Mouse (Mus musculus): Measurements from ENCODE around the gene Amd1. TPM values are rescaled to one million over a fixed set of nuclear protein-coding genes. Genes with fewer than 3 reads are reported as not detected.
"Not testable (repeated sequence)": the region's sequence is repeated elsewhere in the genome, so short reads cannot be mapped to it uniquely, and the experiment has no call there.

Amd1 gene
- polyA plus RNA-seq, 1 experiment from 2014 or later, result 43.2 TPM

GRCm38 (mm10) chr10:40330262-40330661, 28.3 kb upstream of the Amd1 start:
- Histone ChIP-seq H3K27ac (replicated peaks) (no peak overlapping the region), H3K4me3 (no peak overlapping the region), H3K9me3 (no peaks in the 10 kb centered on the region), H3K9ac (replicated peaks) (no peak overlapping the region), H3K4me1 (no peaks in the 10 kb centered on the region), H3K36me3 (no peaks in the 10 kb centered on the region), H3K4me2 (replicated peaks) (no peak overlapping the region), H3K27me3 (no peaks in the 10 kb centered on the region)
- WGBS, result 81% methylated on average over 1 of the region's 1 CpGs
- ATAC-seq (replicated peaks), result no peak

GRCm38 (mm10) chr10:40328004-40328551, 26.1 kb upstream of the Amd1 start:
- no peaks in the 10 kb centered on the region for H3K27me3 ChIP-seq
- no peak overlapping the region for H3K4me2 ChIP-seq (replicated peaks)
- H3K9ac ChIP-seq (replicated peaks), result no peak overlapping the region
- H3K4me3 ChIP-seq, result no peak overlapping the region
- H3K4me1 ChIP-seq, result no peaks in the 10 kb centered on the region
- no peaks in the 10 kb centered on the region for H3K36me3 ChIP-seq
- 89% methylated on average over 9 of the region's 9 CpGs for WGBS
- H3K27ac ChIP-seq (replicated peaks), result no peak overlapping the region
- no peak for ATAC-seq (replicated peaks)
- no peaks in the 10 kb centered on the region for H3K9me3 ChIP-seq

- Histone ChIP-seq H3K4me3 (no peak overlapping the region), H3K27me3 (no peaks in the 10 kb centered on the region), H3K4me2 (replicated peaks) (no peak overlapping the region), H3K36me3 (no peaks in the 10 kb centered on the region), H3K9ac (replicated peaks) (no peak overlapping the region), H3K9me3 (no peaks in the 10 kb centered on the region), H3K27ac (replicated peaks) (no peak overlapping the region), H3K4me1 (no peaks in the 10 kb centered on the region)
- WGBS, result 92% methylated on average over 10 of the region's 10 CpGs
- no peak for ATAC-seq (replicated peaks)
Observed at GRCm38 (mm10) chr10:40320306-40320705, 18.3 kb upstream of the Amd1 start.

GRCm38 (mm10) chr10:40316841-40317585, 15.0 kb upstream of the Amd1 start:
- H3K4me3 ChIP-seq, result no peak overlapping the region
- no peak overlapping the region for H3K27ac ChIP-seq (replicated peaks)
- H3K9me3 ChIP-seq, result no peaks in the 10 kb centered on the region
- no peak for ATAC-seq (replicated peaks)
- no peaks in the 10 kb centered on the region for H3K36me3 ChIP-seq
- no peaks in the 10 kb centered on the region for H3K27me3 ChIP-seq
- no peak overlapping the region for H3K4me2 ChIP-seq (replicated peaks)
- no peaks in the 10 kb centered on the region for H3K4me1 ChIP-seq
- 62% methylated on average over 7 of the region's 7 CpGs for WGBS
- no peak overlapping the region for H3K9ac ChIP-seq (replicated peaks)

- Histone ChIP-seq H3K4me1 (no peaks in the 10 kb centered on the region), H3K36me3 (no peaks in the 10 kb centered on the region), H3K9ac (replicated peaks) (no peak overlapping the region), H3K27ac (replicated peaks) (no peak overlapping the region), H3K9me3 (no peaks in the 10 kb centered on the region), H3K4me2 (replicated peaks) (no peak overlapping the region), H3K27me3 (no peaks in the 10 kb centered on the region), H3K4me3 (no peak overlapping the region)
- ATAC-seq (replicated peaks), result no peak
- 89% methylated on average over 4 of the region's 4 CpGs for WGBS
Observed at GRCm38 (mm10) chr10:40312781-40313180, 10.8 kb upstream of the Amd1 start.

- H3K4me1 ChIP-seq, result no peaks in the 10 kb centered on the region
- H3K4me3 ChIP-seq, result no peak overlapping the region
- no peaks in the 10 kb centered on the region for H3K36me3 ChIP-seq
- 0 out of 2 replicates have a peak, but pooled peaks cover 4% of the 10 kb centered on the region for H3K9me3 ChIP-seq
- no peak overlapping the region for H3K9ac ChIP-seq (replicated peaks)
- H3K4me2 ChIP-seq (replicated peaks), result no peak overlapping the region
- no peak overlapping the region for H3K27ac ChIP-seq (replicated peaks)
- no peak for ATAC-seq (replicated peaks)
- no peaks in the 10 kb centered on the region for H3K27me3 ChIP-seq
- WGBS, result 56% methylated on average over 6 of the region's 6 CpGs
Observed at GRCm38 (mm10) chr10:40309884-40310635, 8.1 kb upstream of the Amd1 start.

- no peak overlapping the region for H3K27ac ChIP-seq (replicated peaks)
- H3K36me3 ChIP-seq, result no peaks in the 10 kb centered on the region
- WGBS, result 56% methylated on average over 4 of the region's 4 CpGs
- no peak overlapping the region for H3K9ac ChIP-seq (replicated peaks)
- ATAC-seq (replicated peaks), result no peak
- no peak overlapping the region for H3K4me2 ChIP-seq (replicated peaks)
- no peaks in the 10 kb centered on the region for H3K4me1 ChIP-seq
- 0 out of 2 replicates have a peak, but pooled peaks cover 4% of the 10 kb centered on the region for H3K9me3 ChIP-seq
- no peak overlapping the region for H3K4me3 ChIP-seq
- H3K27me3 ChIP-seq, result no peaks in the 10 kb centered on the region
Observed at GRCm38 (mm10) chr10:40307826-40308583, 6.0 kb upstream of the Amd1 start.

GRCm38 (mm10) chr10:40305989-40306388, 4.0 kb upstream of the Amd1 start:
- H3K9ac ChIP-seq (replicated peaks), result no peak overlapping the region
- no peaks in the 10 kb centered on the region for H3K4me1 ChIP-seq
- 95% methylated on average over 1 of the region's 1 CpGs for WGBS
- no peaks in the 10 kb centered on the region for H3K36me3 ChIP-seq
- no peak for ATAC-seq (replicated peaks)
- no peak overlapping the region for H3K4me3 ChIP-seq
- 0 out of 2 replicates have a peak, but pooled peaks cover 4% of the 10 kb centered on the region for H3K9me3 ChIP-seq
- no peak overlapping the region for H3K27ac ChIP-seq (replicated peaks)
- H3K27me3 ChIP-seq, result no peaks in the 10 kb centered on the region
- no peak overlapping the region for H3K4me2 ChIP-seq (replicated peaks)

GRCm38 (mm10) chr10:40301181-40302075, 558 bp downstream of the Amd1 start:
- H3K9me3 ChIP-seq, H3K27me3 ChIP-seq, H3K36me3 ChIP-seq: not testable (repeated sequence)
- Histone ChIP-seq H3K4me3 (peak overlapping the region; percentile 84), H3K4me1 (peaks cover 23% of the 10 kb centered on the region), H3K9ac (replicated peaks) (peak overlapping the region; percentile 86), H3K4me2 (replicated peaks) (peak overlapping the region; percentile 62), H3K27ac (replicated peaks) (peak overlapping the region; percentile 92)
- under 1% methylated on average over 54 of the region's 91 CpGs for WGBS
- peak; percentile 29 for ATAC-seq (replicated peaks)

GRCm38 (mm10) chr10:40300648-40301171, 1.3 kb downstream of the Amd1 start:
- H3K4me1 ChIP-seq, result peaks cover 23% of the 10 kb centered on the region
- under 1% methylated on average over 36 of the region's 36 CpGs for WGBS
- peak overlapping the region; percentile 84 for H3K4me3 ChIP-seq

GRCm38 (mm10) chr10:40292640-40293039, 9.3 kb downstream of the Amd1 start:
- no peak overlapping the region for H3K9ac ChIP-seq (replicated peaks)
- no peaks in the 10 kb centered on the region for H3K27me3 ChIP-seq
- H3K36me3 ChIP-seq, result peaks cover 27% of the 10 kb centered on the region
- H3K4me3 ChIP-seq, result no peak overlapping the region
- H3K4me1 ChIP-seq, result peaks cover 9% of the 10 kb centered on the region; the same call in 1 of the 2 replicates
- WGBS, result 96% methylated on average over 6 of the region's 6 CpGs
- no peak overlapping the region for H3K27ac ChIP-seq (replicated peaks)
- H3K4me2 ChIP-seq (replicated peaks), result no peak overlapping the region
- no peak for ATAC-seq (replicated peaks)
- no peaks in the 10 kb centered on the region for H3K9me3 ChIP-seq

More at GRCm38 (mm10) chr10:40300648-40301171, 1.3 kb downstream of the Amd1 start:
- peak; percentile 75 for ATAC-seq (replicated peaks)
- H3K4me2 ChIP-seq (replicated peaks), result peak overlapping the region; percentile 62
- H3K9me3 ChIP-seq, result no peaks in the 10 kb centered on the region
- no peaks in the 10 kb centered on the region for H3K36me3 ChIP-seq
- H3K9ac ChIP-seq (replicated peaks), result peak overlapping the region; percentile 86
- H3K27ac ChIP-seq (replicated peaks), result peak overlapping the region; percentile 92
- no peaks in the 10 kb centered on the region for H3K27me3 ChIP-seq

All from forebrain, embryonic 15.5 days (tissue).